Mouse (Mus musculus): Measurements from ENCODE around the gene Rnf220. TPM values are rescaled to one million over a fixed set of nuclear protein-coding genes. Genes with fewer than 3 reads are reported as not detected.

Gene Rnf220
- polyA plus RNA-seq, 1 experiment from 2014 or later: 68.7 TPM

DNA sequence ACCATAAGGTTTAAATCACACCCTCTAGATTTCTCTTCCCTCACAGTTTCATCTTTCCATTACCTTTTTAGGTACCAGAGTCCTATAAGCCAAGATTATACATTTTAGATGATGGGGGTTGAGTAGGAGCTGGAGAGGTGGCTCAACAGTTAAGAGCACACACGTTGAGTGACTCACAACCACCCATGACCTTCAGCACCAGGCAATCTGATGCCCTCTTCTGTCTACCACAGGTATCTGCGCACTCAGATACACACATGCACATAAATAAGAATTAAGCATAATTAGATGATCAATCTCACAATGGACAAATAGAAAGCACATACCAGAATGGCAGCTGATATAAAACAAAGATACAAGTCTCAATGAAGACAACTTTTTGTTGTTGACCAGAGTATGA is 24.5 kb upstream of the Rnf220 start:
- no peak for ATAC-seq (replicated peaks; ENCODE audit: low FRiP score)
- 69% methylated on average over 2 of the region's 2 CpGs for WGBS
- Histone ChIP-seq H3K9ac (no peak overlapping the region), H3K9me3 (replicated peaks) (no peaks in the 10 kb centered on the region), H3K36me3 (no peaks in the 10 kb centered on the region), H3K4me1 (no peaks in the 10 kb centered on the region), H3K27ac (no peak overlapping the region), H3K27me3 (peaks cover 40% of the 10 kb centered on the region), H3K4me2 (no peak overlapping the region), H3K4me3 (replicated peaks) (no peak overlapping the region)

DNA sequence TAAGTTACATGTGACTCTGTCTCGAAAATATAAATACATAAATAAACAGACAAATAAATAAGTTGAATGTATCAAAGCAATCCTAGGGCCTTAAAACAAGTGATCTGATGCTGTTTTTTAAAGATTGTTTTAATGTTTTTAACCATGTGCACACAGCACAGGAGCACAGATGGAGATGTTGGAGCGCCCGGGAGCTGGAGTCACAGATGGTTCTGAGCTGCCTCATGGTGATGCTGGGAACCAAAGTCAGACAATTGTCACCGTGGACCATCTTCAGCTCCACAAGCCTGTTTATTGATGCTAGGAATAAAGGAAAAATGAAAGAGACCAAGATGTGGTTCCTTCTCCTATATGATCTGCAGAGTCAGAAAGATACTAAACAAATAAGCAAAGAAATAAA is 21.4 kb upstream of the Rnf220 start:
- H3K4me2 ChIP-seq: no peak overlapping the region
- no peak overlapping the region for H3K4me3 ChIP-seq (replicated peaks)
- H3K4me1 ChIP-seq: no peaks in the 10 kb centered on the region
- peaks cover 29% of the 10 kb centered on the region for H3K27me3 ChIP-seq
- no peaks in the 10 kb centered on the region for H3K9me3 ChIP-seq (replicated peaks)
- ATAC-seq (replicated peaks; ENCODE audit: low FRiP score): no peak
- 89% methylated on average over 4 of the region's 4 CpGs for WGBS
- H3K9ac ChIP-seq: no peak overlapping the region
- H3K36me3 ChIP-seq: no peaks in the 10 kb centered on the region
- H3K27ac ChIP-seq: no peak overlapping the region

GRCm38 (mm10) chr4:117499043-117499442 is 2.2 kb upstream of the Rnf220 start:
- H3K4me3 ChIP-seq (replicated peaks): no peak overlapping the region

GRCm38 (mm10) chr4:117495869-117496401 is 917 bp downstream of the Rnf220 start:
- peak overlapping the region; percentile 50 for H3K4me3 ChIP-seq (replicated peaks)
- WGBS: 2% methylated on average over 33 of the region's 33 CpGs
- peak overlapping the region; percentile 51 for H3K9ac ChIP-seq
- no peaks in the 10 kb centered on the region for H3K9me3 ChIP-seq (replicated peaks)
- H3K4me1 ChIP-seq: peaks cover 40% of the 10 kb centered on the region
- no peak overlapping the region for H3K27ac ChIP-seq
- peak overlapping the region; percentile 89 for H3K4me2 ChIP-seq
- ATAC-seq (replicated peaks; ENCODE audit: low FRiP score): no peak
- peaks cover 90% of the 10 kb centered on the region for H3K27me3 ChIP-seq
- H3K36me3 ChIP-seq: no peaks in the 10 kb centered on the region

More at GRCm38 (mm10) chr4:117499043-117499442, 2.2 kb upstream of the Rnf220 start:
- Histone ChIP-seq H3K4me1 (peaks cover 30% of the 10 kb centered on the region), H3K27ac (no peak overlapping the region), H3K27me3 (peaks cover 71% of the 10 kb centered on the region), H3K9ac (no peak overlapping the region), H3K4me2 (no peak overlapping the region), H3K9me3 (replicated peaks) (peaks cover 4% of the 10 kb centered on the region; the same call in 1 of the 2 replicates), H3K36me3 (no peaks in the 10 kb centered on the region)
- no peak for ATAC-seq (replicated peaks; ENCODE audit: low FRiP score)
- WGBS: 88% methylated on average over 8 of the region's 8 CpGs

- Histone ChIP-seq H3K4me3 (replicated peaks) (peak overlapping the region; percentile 50), H3K4me1 (peaks cover 40% of the 10 kb centered on the region), H3K9ac (peak overlapping the region; percentile 9; the same call in 1 of the 2 replicates), H3K27ac (no peak overlapping the region), H3K4me2 (peak overlapping the region; percentile 89), H3K9me3 (replicated peaks) (no peaks in the 10 kb centered on the region), H3K36me3 (no peaks in the 10 kb centered on the region), H3K27me3 (peaks cover 96% of the 10 kb centered on the region)
- 0 out of 2 replicates have a peak, but pooled peaks have one; percentile 24 for ATAC-seq (replicated peaks; ENCODE audit: low FRiP score)
- WGBS: under 1% methylated on average over 47 of the region's 47 CpGs
These were observed 1.8 kb downstream of the Rnf220 start for GRCm38 (mm10) chr4:117494911-117495501.

DNA sequence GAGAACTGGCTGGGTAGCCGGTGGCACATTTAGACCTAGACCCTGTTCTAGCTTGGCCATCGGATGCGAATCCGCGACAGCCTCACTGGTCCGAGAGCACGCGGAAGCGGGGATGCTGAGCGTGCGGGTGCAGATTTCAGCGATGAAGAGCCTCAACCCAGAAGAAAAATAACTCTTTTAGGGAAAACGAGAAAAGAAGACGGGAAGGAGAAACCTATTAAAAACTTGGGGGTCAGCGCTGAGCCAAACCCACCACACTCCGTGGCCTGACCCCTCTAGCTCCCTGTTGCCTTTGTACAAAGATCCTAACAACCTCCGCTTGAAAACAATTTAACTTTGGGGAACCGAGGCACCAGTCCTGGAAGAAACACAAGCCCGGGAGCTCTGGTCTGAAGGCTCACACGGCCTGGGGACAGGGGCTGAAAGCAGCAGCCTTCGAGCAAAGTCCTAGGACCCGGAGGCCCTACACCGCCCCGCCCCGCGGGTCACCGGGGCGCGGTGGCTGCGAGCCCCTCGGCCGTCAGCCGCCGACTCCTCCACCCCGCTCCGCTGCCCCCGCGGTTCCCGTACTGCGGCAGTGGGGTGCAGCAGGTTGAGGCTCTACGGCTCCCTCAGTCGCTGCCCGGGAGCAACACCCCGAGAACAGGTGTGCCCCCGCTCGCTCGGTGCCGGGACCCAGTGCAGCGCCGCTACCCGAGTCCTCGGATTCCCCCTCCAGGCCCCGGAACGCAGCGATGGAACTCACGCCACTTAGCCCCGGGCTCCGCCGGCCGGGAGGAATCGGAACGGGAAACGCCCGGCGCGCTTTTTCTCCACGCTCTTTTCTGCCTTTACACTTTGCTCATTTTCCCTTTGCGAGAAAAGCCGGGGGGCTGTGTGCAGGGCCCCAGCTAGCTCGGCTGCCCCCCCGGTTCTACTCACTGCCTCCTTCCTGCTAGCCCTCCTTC is 2.7 kb downstream of the Rnf220 start:
- ATAC-seq (replicated peaks; ENCODE audit: low FRiP score): no peak
- Histone ChIP-seq H3K9me3 (replicated peaks) (no peaks in the 10 kb centered on the region), H3K4me2 (peak overlapping the region; percentile 89), H3K36me3 (no peaks in the 10 kb centered on the region), H3K27ac (no peak overlapping the region), H3K9ac (peak overlapping the region; percentile 9; the same call in 1 of the 2 replicates), H3K27me3 (peaks cover 96% of the 10 kb centered on the region), H3K4me3 (replicated peaks) (peak overlapping the region; percentile 50), H3K4me1 (peaks cover 40% of the 10 kb centered on the region)
- under 1% methylated on average over 71 of the region's 71 CpGs for WGBS

- no peak for ATAC-seq (replicated peaks; ENCODE audit: low FRiP score)
- H3K4me3 ChIP-seq (replicated peaks): peak overlapping the region; percentile 19; the same call in 1 of the 2 replicates
These were observed 3.7 kb downstream of the Rnf220 start for GRCm38 (mm10) chr4:117493161-117493568.

DNA sequence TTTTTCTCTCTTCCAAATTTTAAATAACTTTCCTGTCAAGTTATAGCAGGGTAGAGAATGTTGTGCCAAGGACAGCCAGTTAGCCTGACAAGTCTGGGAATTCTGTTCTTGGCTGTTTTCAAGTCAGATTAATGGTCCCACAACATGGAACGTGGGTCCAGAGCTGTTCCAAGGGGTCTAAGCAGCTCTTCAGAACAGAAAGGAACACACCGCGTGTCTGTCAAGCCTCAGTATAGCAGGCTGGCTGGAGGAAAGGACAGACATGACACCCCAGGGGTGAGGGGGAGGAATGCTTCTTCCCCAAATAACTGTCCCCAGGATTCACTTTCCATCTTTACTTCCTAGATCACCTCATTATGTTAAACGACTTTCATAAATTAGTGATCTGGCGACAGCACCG is 5.0 kb downstream of the Rnf220 start:
- no peaks in the 10 kb centered on the region for H3K36me3 ChIP-seq
- H3K27me3 ChIP-seq: peaks cover 97% of the 10 kb centered on the region
- 50% methylated on average over 6 of the region's 6 CpGs for WGBS
- H3K4me3 ChIP-seq (replicated peaks): no peak overlapping the region
- no peak overlapping the region for H3K9ac ChIP-seq
- no peak overlapping the region for H3K27ac ChIP-seq
- H3K4me2 ChIP-seq: no peak overlapping the region
- peaks cover 36% of the 10 kb centered on the region for H3K4me1 ChIP-seq
- no peaks in the 10 kb centered on the region for H3K9me3 ChIP-seq (replicated peaks)
- ATAC-seq (replicated peaks; ENCODE audit: low FRiP score): no peak

More at GRCm38 (mm10) chr4:117493161-117493568, 3.7 kb downstream of the Rnf220 start:
- Histone ChIP-seq H3K9me3 (replicated peaks) (no peaks in the 10 kb centered on the region), H3K27me3 (peaks cover 95% of the 10 kb centered on the region), H3K4me1 (peaks cover 40% of the 10 kb centered on the region), H3K4me2 (peak overlapping the region; percentile 41), H3K36me3 (no peaks in the 10 kb centered on the region), H3K27ac (no peak overlapping the region), H3K9ac (no peak overlapping the region)
- WGBS: 3% methylated on average over 17 of the region's 17 CpGs

DNA sequence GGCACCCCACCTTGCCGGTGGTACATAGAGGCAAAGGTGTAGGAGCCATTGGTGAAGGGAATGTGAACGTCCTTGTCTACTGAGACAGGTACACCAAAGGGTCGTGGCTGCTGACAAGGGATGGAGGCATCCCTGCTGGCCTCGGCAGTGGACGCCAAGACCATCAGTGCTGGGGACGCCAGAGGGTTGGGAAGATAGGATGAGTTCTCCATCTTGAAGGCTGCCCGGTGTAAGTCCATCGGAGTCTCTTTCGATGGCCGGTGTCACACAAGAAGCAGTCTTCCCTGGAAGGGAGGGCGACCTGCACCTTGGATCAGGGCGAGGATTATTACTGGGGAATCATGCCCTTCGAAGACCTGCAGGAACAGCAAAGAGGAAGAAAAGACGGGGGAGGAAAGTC is 6.9 kb downstream of the Rnf220 start:
- H3K36me3 ChIP-seq: no peaks in the 10 kb centered on the region
- no peak overlapping the region for H3K4me2 ChIP-seq
- no peak overlapping the region for H3K4me3 ChIP-seq (replicated peaks)
- H3K9ac ChIP-seq: no peak overlapping the region
- peaks cover 25% of the 10 kb centered on the region for H3K4me1 ChIP-seq
- H3K27ac ChIP-seq: no peak overlapping the region
- no peaks in the 10 kb centered on the region for H3K9me3 ChIP-seq (replicated peaks)
- peaks cover 99% of the 10 kb centered on the region for H3K27me3 ChIP-seq
- 83% methylated on average over 14 of the region's 14 CpGs for WGBS
- ATAC-seq (replicated peaks; ENCODE audit: low FRiP score): no peak

GRCm38 (mm10) chr4:117489566-117489965 is 7.3 kb downstream of the Rnf220 start:
- ATAC-seq (replicated peaks; ENCODE audit: low FRiP score): no peak
- WGBS: 89% methylated on average over 9 of the region's 9 CpGs
- Histone ChIP-seq H3K4me1 (peaks cover 25% of the 10 kb centered on the region), H3K36me3 (no peaks in the 10 kb centered on the region), H3K27me3 (peaks cover 99% of the 10 kb centered on the region), H3K9me3 (replicated peaks) (no peaks in the 10 kb centered on the region), H3K9ac (no peak overlapping the region), H3K4me3 (replicated peaks) (no peak overlapping the region), H3K27ac (no peak overlapping the region), H3K4me2 (no peak overlapping the region)

DNA sequence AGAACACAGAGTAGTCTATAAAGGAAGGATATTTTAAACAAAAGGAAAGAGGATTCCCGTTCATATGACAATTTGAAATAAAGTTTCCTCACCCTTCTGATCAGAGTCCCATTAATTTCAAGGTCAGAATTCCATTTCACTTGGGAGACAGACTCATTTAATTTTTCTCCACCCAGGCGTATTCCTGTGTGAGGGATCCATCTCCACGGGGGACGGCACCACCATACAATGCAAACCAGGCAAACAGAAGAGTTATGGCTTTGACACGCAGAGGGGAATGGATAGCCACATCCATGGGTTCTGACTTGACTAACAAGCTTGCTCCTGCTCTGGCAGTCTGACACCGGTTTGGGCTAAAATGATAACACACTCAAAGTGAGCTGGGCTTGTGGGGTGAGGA is 9.4 kb downstream of the Rnf220 start:
- no peak for ATAC-seq (replicated peaks; ENCODE audit: low FRiP score)
- WGBS: 51% methylated on average over 6 of the region's 6 CpGs

DNA sequence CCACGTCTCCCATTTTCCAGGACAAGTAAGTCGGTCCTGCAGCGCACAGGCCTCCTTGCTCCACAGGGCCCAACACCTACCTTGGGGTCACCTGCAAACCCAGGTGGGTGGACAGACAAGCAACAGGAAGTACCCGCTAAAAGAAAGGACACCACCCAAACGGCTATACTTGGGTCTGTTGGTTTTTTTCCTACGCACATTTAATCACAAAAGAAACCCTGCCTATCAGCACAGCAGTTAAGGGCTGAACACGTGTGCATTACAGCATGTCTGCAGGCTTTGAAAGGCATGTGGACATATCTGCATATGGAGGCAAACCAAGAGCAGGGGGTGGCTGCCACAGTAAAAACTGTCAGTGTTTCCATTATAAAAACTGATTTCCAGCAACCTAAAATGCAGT is 10.7 kb downstream of the Rnf220 start:
- no peaks in the 10 kb centered on the region for H3K36me3 ChIP-seq
- H3K4me1 ChIP-seq: peaks cover 18% of the 10 kb centered on the region
- peaks cover 94% of the 10 kb centered on the region for H3K27me3 ChIP-seq
- WGBS: 84% methylated on average over 7 of the region's 7 CpGs
- no peak overlapping the region for H3K9ac ChIP-seq
- no peaks in the 10 kb centered on the region for H3K9me3 ChIP-seq (replicated peaks)
- no peak overlapping the region for H3K4me2 ChIP-seq
- no peak overlapping the region for H3K27ac ChIP-seq
- no peak overlapping the region for H3K4me3 ChIP-seq (replicated peaks)
- no peak for ATAC-seq (replicated peaks; ENCODE audit: low FRiP score)

More for the DNA sequence above, 9.4 kb downstream of the Rnf220 start:
- Histone ChIP-seq H3K4me3 (replicated peaks) (no peak overlapping the region), H3K4me1 (peaks cover 18% of the 10 kb centered on the region), H3K9ac (no peak overlapping the region), H3K27ac (no peak overlapping the region), H3K4me2 (no peak overlapping the region), H3K36me3 (no peaks in the 10 kb centered on the region), H3K9me3 (replicated peaks) (no peaks in the 10 kb centered on the region), H3K27me3 (peaks cover 94% of the 10 kb centered on the region)

Measured in kidney, embryonic 15.5 days (tissue).